Mouse (Mus musculus) C2C12 (cell line): ENCODE measurements around the gene Elmsan1. TPM values are rescaled to one million over a fixed set of nuclear protein-coding genes. Genes with fewer than 3 reads are reported as not detected.

ENCODE experiments used
- H3K27me3 ChIP-seq: one replicate; pipeline ENCODE4 v1.6.1; 2011; ENCODE audit not compliant: control insufficient read depth, insufficient read depth, insufficient read length
- H3K36me3 ChIP-seq: one replicate; pipeline ENCODE4 v1.6.1; 2011; ENCODE audit not compliant: control insufficient read depth, insufficient read depth
- H3K4me3 ChIP-seq: one replicate; pipeline ENCODE4 v1.5.1; 2011; ENCODE audit warnings: mild to moderate bottlenecking, control low read depth; ENCODE audit not compliant: poor library complexity, insufficient read depth, severe bottlenecking
- H3K79me2 ChIP-seq: one replicate; pipeline ENCODE4 v1.6.1; 2011; ENCODE audit not compliant: control insufficient read depth, insufficient read depth
- H3K79me3 ChIP-seq: one replicate; pipeline ENCODE4 v1.6.1; 2011; ENCODE audit warnings: low read depth, control low read depth
- H3ac ChIP-seq: one replicate; pipeline ENCODE3; 2011; ENCODE audit warnings: low read depth; ENCODE audit not compliant: control insufficient read depth, insufficient read length
- CEBPB ChIP-seq: IDR thresholded peaks from one replicate; pipeline ENCODE4 v1.6.1; 2011; ENCODE audit warnings: low read depth, mild to moderate bottlenecking, control low read depth, moderate library complexity
- CTCF ChIP-seq: IDR thresholded peaks from one replicate; pipeline ENCODE4 v1.5.1; 2011; ENCODE audit not compliant: control insufficient read depth, insufficient read depth, insufficient read length
- FOSL1 ChIP-seq: IDR thresholded peaks from one replicate; pipeline ENCODE4 v1.8.0; 2011; ENCODE audit warnings: mild to moderate bottlenecking, low read length; ENCODE audit not compliant: poor library complexity, insufficient read depth, severe bottlenecking
- MAX ChIP-seq: IDR thresholded peaks from one replicate; pipeline ENCODE4 v1.6.1; 2011; ENCODE audit warnings: mild to moderate bottlenecking, control low read depth
- MYOD1 ChIP-seq: IDR thresholded peaks from one replicate; pipeline ENCODE4 v1.6.1; 2011; ENCODE audit warnings: low read depth; ENCODE audit not compliant: control insufficient read depth, insufficient read length
- MYOG ChIP-seq: IDR thresholded peaks from one replicate; pipeline ENCODE4 v1.6.1; 2011; ENCODE audit not compliant: control insufficient read depth, insufficient read length; ENCODE audit errors: extremely low read depth
- USF1 ChIP-seq: IDR thresholded peaks from one replicate; pipeline ENCODE4 v1.6.1; 2011; ENCODE audit warnings: low read depth, mild to moderate bottlenecking, control low read depth, moderate library complexity
- polyA plus RNA-seq: library from polyadenylated mRNA; unstranded; fragments of >200 nt; fragmentation: generic; extraction: Trizol; gene quantifications from one replicate; pipeline ENCODE4 v1.2.1, GENCODE M21; 2012; ENCODE audit warnings: missing spikeins

The Elmsan1 gene
- polyA plus RNA-seq, 1 experiment, result 6.5 TPM

DNA sequence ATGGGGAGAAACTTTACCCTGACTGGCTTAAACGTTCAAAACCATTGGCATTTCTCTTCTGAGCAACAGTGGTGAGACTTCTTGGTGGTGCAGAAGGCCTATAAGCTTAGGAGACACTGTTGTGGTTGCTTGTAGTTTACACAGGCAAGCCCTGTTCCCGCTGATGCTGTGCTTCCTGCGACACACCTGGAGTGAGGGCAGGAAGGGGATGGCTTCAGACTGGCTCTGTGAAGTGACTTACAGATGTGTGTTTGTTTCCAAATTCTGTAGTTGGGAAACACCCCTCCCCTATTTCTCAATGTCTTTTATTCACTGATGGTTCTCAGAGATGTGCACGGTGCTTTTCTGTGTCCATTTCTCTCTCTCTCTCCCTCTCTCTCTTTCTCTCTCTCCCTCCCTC lies 78.5 kb downstream of the Elmsan1 start:
- TF ChIP-seq USF1, result no peak
- no peak for TF ChIP-seq MYOG
- TF ChIP-seq MYOD1, result no peak
- no peak for TF ChIP-seq MAX
- no peak for TF ChIP-seq CEBPB
- no peak for TF ChIP-seq FOSL1
- TF ChIP-seq CTCF, result no peak
- Histone ChIP-seq H3K27me3 (no peaks in the 10 kb centered on the region), H3K4me3 (no peak overlapping the region), H3ac (no peak overlapping the region), H3K79me2 (no peaks in the 10 kb centered on the region), H3K36me3 (peaks cover 15% of the 10 kb centered on the region), H3K79me3 (no peaks in the 10 kb centered on the region)

DNA sequence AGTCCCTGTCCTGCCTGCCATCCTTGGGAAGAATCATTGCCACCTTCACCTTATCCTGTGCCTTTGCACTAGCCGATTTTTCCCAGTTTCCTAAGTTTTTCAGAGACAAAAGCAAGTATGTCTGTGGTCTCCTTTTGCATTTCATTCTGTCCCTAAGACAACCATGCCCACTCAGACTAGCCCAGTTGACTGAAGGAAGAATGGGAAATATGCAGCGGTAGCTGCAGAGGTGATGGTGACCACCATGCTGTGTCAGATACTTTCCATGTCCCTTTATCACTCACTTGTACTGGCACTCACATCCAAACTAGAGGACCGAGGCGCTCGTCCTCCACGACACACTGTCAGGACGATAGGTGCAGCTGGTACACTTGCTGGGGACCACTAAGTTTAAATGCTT lies 81.5 kb downstream of the Elmsan1 start:
- no peaks in the 10 kb centered on the region for H3K27me3 ChIP-seq
- no peaks in the 10 kb centered on the region for H3K79me3 ChIP-seq
- H3K4me3 ChIP-seq, result no peak overlapping the region
- peaks cover 15% of the 10 kb centered on the region for H3K36me3 ChIP-seq
- TF ChIP-seq CEBPB (no peak), MAX (no peak), MYOD1 (no peak), MYOG (no peak), USF1 (no peak)
- no peak overlapping the region for H3ac ChIP-seq
- H3K79me2 ChIP-seq, result no peaks in the 10 kb centered on the region

DNA sequence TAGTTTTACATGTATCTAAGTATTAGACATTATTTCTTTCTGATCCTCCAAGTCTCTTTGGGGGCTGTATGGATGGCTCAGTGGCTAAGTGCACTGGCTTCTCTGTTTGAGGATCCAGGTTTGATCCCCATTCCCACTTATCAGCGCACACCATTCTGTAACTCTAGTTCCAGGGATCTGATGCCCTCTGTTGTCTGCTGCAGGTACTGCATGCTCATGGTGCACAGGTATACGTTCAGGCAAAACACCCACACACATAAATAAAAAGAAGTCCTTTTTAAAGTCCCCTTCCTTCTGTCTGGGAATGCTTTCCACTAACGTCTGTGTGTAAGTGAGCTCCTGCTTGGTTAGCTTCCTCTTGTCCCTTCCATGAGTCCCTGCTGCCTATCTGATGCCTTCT lies 86.4 kb downstream of the Elmsan1 start:
- H3K79me3 ChIP-seq, result no peaks in the 10 kb centered on the region
- TF ChIP-seq CTCF (peak; percentile 18), MYOG (no peak)
- peaks cover 11% of the 10 kb centered on the region for H3K36me3 ChIP-seq

DNA sequence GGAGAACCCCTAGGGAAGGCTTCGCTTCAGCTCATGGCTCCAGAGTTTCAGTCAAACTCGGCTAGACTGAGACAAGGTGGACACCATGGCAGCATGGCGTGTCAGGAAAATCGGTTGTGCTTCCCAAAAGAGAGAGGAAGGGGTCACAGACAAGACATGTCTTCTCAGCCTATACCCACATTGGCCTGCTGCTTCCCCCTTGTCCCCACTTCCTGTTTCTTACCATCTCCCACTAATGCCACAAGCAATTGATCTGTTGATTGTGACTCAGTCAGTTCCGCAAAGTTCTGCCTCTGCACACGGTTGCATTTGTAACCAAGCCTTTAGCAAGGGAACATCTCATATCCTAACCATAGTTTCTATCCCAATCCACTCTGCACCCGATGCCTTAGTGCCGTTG lies 88.8 kb downstream of the Elmsan1 start:
- no peak for TF ChIP-seq MAX
- no peak for TF ChIP-seq CTCF
- no peak for TF ChIP-seq FOSL1
- TF ChIP-seq CEBPB, result no peak
- TF ChIP-seq MYOG, result no peak
- TF ChIP-seq USF1, result no peak
- TF ChIP-seq MYOD1, result no peak
- Histone ChIP-seq H3K79me2 (no peaks in the 10 kb centered on the region), H3ac (no peak overlapping the region), H3K36me3 (peaks cover 7% of the 10 kb centered on the region), H3K27me3 (no peaks in the 10 kb centered on the region), H3K79me3 (no peaks in the 10 kb centered on the region), H3K4me3 (no peak overlapping the region)

More for the DNA sequence above, 86.4 kb downstream of the Elmsan1 start:
- Histone ChIP-seq H3K4me3 (no peak overlapping the region), H3K27me3 (no peaks in the 10 kb centered on the region), H3K79me2 (no peaks in the 10 kb centered on the region), H3ac (no peak overlapping the region)

DNA sequence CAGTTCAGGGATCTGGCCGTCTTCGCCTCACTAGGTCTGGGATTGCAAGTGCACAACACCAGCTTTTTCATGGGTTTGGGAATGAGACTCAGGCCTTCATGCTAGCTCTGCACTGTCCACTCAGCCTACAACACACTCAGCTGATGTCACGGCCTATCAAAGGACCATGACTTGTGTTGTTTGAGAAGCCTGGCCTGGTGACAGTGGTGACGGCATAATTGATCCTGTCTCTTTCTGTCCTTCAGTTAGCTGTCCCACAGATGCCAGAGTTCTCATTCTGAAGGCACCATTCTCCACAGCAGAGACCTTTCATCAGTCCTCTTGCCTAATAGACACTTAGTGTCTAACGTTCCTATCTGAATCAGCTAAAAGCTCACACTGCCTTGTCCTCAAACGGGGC lies 90.1 kb downstream of the Elmsan1 start:
- TF ChIP-seq MYOD1 (no peak), FOSL1 (no peak), CTCF (no peak), USF1 (no peak), MYOG (no peak), MAX (no peak), CEBPB (no peak)

DNA sequence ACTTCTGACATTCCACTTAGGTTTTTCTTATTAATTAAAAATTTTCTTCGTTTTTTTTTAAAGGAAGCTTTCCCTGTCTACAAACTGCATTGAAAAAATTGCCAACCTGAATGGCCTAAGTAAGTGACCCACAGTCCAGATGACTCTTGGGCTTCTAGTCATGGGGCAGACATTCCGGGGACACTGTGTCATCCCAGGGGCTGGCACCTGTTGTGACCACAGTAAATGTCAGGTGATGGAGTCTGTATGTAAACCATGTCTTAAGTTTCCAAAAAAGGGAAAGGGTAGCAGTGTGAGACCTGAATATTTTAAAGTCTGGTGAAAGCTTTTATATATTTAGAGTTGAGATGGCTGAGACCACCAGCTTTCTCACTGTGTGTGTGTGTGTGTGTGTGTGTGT lies 91.8 kb downstream of the Elmsan1 start:
- Histone ChIP-seq H3K79me3 (no peaks in the 10 kb centered on the region), H3K79me2 (no peaks in the 10 kb centered on the region), H3K27me3 (no peaks in the 10 kb centered on the region), H3K4me3 (no peak overlapping the region), H3K36me3 (peaks cover 7% of the 10 kb centered on the region), H3ac (no peak overlapping the region)
- TF ChIP-seq MYOG (no peak), FOSL1 (no peak), MYOD1 (peak; percentile 64), USF1 (no peak), MAX (no peak)

More for the DNA sequence above, 90.1 kb downstream of the Elmsan1 start:
- H3K79me3 ChIP-seq, result no peaks in the 10 kb centered on the region
- peaks cover 7% of the 10 kb centered on the region for H3K36me3 ChIP-seq
- no peaks in the 10 kb centered on the region for H3K27me3 ChIP-seq
- H3ac ChIP-seq, result no peak overlapping the region
- H3K4me3 ChIP-seq, result no peak overlapping the region
- no peaks in the 10 kb centered on the region for H3K79me2 ChIP-seq
